ENCODE assay signal across 8 mouse cellular contexts in the genomic region with DNA sequence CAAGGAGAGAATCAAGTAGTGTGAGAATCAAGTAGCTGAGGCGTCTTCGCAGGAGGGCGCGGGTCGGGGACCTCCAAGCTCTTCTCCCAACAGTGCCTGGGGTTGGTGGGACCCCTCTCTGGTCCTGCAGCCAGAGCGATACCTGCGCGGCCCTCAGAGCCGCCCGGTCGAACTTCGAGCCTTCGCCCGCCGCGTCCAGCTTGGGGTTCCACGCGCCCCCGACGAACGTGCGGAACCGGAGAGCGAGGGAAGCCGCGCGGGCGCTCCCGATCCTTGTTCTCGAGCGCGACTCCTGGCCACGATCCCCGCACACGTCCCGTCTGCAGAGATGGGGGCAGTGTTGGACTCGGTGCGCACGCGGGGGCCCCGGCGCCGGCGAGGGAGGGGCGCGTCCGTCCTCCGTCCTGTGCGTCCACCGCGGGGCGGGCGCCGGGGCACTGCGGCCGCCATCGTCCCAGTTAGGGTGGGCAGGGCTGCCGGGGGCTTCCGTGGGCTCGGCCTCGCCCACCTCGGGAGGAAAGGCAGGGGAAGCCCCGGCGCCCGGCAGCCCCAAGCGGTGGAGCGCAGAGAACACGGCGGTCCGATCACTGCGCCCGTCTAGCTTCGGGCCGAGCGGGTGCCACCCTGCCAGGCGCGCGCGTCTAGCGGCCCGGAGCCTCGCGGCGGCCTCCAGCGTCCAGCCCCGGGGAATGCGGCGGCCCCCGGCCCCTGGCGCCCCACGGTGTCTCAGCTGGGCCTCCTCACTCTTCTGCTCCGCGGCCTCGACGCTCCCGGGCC. TPM values are rescaled to one million over a fixed set of nuclear protein-coding genes. Genes with fewer than 3 reads are reported as not detected.
DNase-seq lines count a peak whose midpoint lies in the region.

A gene (plus strand): TSS at position 556 of the 777 bp plus-strand sequence.

- intact Hi-C loops in left cerebral cortex, postnatal 4 days (cut with DNase I), result no loop called here

- peak within 1 kb of the TSS; percentile 86 for H3K27ac ChIP-seq in heart, embryonic 10.5 days

- H3K36me3 ChIP-seq in heart, embryonic 10.5 days, result no peaks in the 10 kb centered on the region

- H3K9me3 ChIP-seq in heart, embryonic 10.5 days, result no peaks in the 10 kb centered on the region

- peak within 1 kb of the TSS; percentile 67 for H3K4me3 ChIP-seq in heart, embryonic 10.5 days

- H3K27me3 ChIP-seq in heart, embryonic 10.5 days (ENCODE audit: insufficient read depth, poor library complexity, severe bottlenecking), result peaks cover 70% of the 10 kb centered on the region

- peak; percentile 32 for DNase-seq in CD4-positive, CD25-positive, alpha-beta regulatory T cell, adult 2 months (ENCODE audit: low read depth, low spot score)
- DNase-seq in adrenal gland, postnatal 4 days (ENCODE audit: low spot score in 2 of 2), result no peak
- DNase-seq in heart, embryonic 10.5 days (ENCODE audit: low spot score), result no peak
- peak; percentile 29 for DNase-seq in kidney, adult 9 months
- peak; percentile 70 for DNase-seq in lung, postnatal 10 days
- DNase-seq in cerebellum, adult 9-11 months, result no peak
- no peak for DNase-seq in left cerebral cortex, postnatal 4 days
- no peak for DNase-seq in urinary bladder, postnatal 4 days (ENCODE audit: low spot score in 2 of 2)

- WGBS in heart, embryonic 10.5 days, result 3% methylated on average over 96 of the region's 96 CpGs

- H3K4me1 ChIP-seq in heart, embryonic 10.5 days, result peaks cover 20% of the 10 kb centered on the region

RNA-seq across cellular contexts. Expression of the gene that starts here (rescaled TPM):
- total RNA-seq in adrenal gland, postnatal 4 days (2021), result 10 to 100 TPM; 16.2 to 16.9 TPM
- polyA plus RNA-seq in heart, embryonic 10.5 days (2016; fragmentation: Nextera tagmentation; extraction: Ambion mirVana), result 5.4 and 5.9 TPM in 2 replicates
- 1 to 10 TPM; 3.0 to 3.4 TPM for total RNA-seq in left cerebral cortex, postnatal 4 days (2021)

Comparison
In these comparisons a context has a peak if more than half of its experiments do, and no peak if none do; other contexts are left out.
1. DNase-seq: peak in CD4-positive, CD25-positive, alpha-beta regulatory T cell, adult 2 months (single experiment), kidney, adult 9 months (single experiment) and lung, postnatal 10 days (single experiment); none in adrenal gland, postnatal 4 days (0 of 2), heart, embryonic 10.5 days (single experiment), cerebellum, adult 9-11 months (single experiment), left cerebral cortex, postnatal 4 days (single experiment) and urinary bladder, postnatal 4 days (0 of 2).